Mouse (Mus musculus) CH12.LX (cell line): ENCODE results near the gene Sgo2a. TPM values are rescaled to one million over a fixed set of nuclear protein-coding genes. Genes with fewer than 3 reads are reported as not detected.

Experiments used
- DNase-seq: peaks from one replicate; pipeline ENCODE4 v3.0.0-alpha.2; 2013; ENCODE audit errors: extremely low read depth
- H3K27ac ChIP-seq: 2 replicates; pipeline ENCODE4 v1.5.1; 2012; ENCODE audit warnings: low read depth, mild to moderate bottlenecking, control low read depth, moderate library complexity; ENCODE audit not compliant: insufficient read depth
- H3K27me3 ChIP-seq: replicated peaks from 2 replicates; pipeline ENCODE3; 2012; ENCODE audit warnings: inconsistent platforms
- H3K36me3 ChIP-seq, 2 experiments: replicated peaks in 1 of 2; 2 replicates each; pipeline versions ENCODE3 to v1.6.1; 2012; ENCODE audit warnings: inconsistent platforms in 1 of 2, low read length in 1 of 2, mild to moderate bottlenecking in 1 of 2, mixed read lengths in 1 of 2, moderate library complexity in 1 of 2; ENCODE audit not compliant: control insufficient read depth in 1 of 2, insufficient read depth in 1 of 2
- H3K4me1 ChIP-seq, 2 experiments: 2 replicates each; pipeline ENCODE4 v1.6.1; 2012; ENCODE audit warnings: inconsistent platforms in 1 of 2, moderate library complexity in 1 of 2; ENCODE audit not compliant: insufficient read depth in 2 of 2, control insufficient read depth in 1 of 2
- H3K4me2 ChIP-seq: 2 replicates; pipeline ENCODE4 v1.6.1; 2012; ENCODE audit warnings: low read depth, mild to moderate bottlenecking, control low read depth; ENCODE audit not compliant: poor library complexity, insufficient read depth, severe bottlenecking
- H3K4me3 ChIP-seq, 3 experiments: fragments of 150-350 bp in 1 of 3; sonication (generic) in 1 of 3; replicated peaks in 1 of 3; 2 replicates each; pipeline versions ENCODE3 to v1.5.1; 2011 to 2012; ENCODE audit warnings: low read depth in 2 of 3, low read length in 2 of 3, mild to moderate bottlenecking in 2 of 3, moderate library complexity in 2 of 3, control low read depth in 1 of 3, improper control_type of control experiment in 1 of 3, inconsistent platforms in 1 of 3, mixed read lengths in 1 of 3; ENCODE audit not compliant: poor library complexity in 1 of 3
- H3K79me2 ChIP-seq: replicated peaks from 2 replicates; pipeline ENCODE4 v1.6.1; 2012; ENCODE audit warnings: mild to moderate bottlenecking, moderate library complexity; ENCODE audit not compliant: control insufficient read depth, poor library complexity, insufficient read depth, severe bottlenecking; ENCODE audit errors: extremely low read depth
- H3K9ac ChIP-seq: 2 replicates; pipeline ENCODE4 v1.6.1; 2012; ENCODE audit warnings: low read depth, mild to moderate bottlenecking, control low read depth, moderate library complexity; ENCODE audit not compliant: insufficient read depth
- H3K9me3 ChIP-seq: replicated peaks from 2 replicates; pipeline ENCODE3; 2012; ENCODE audit warnings: low read length, inconsistent platforms, mixed read lengths
- BHLHE40 ChIP-seq: IDR thresholded peaks from 2 replicates; pipeline ENCODE4 v1.6.1; 2011; ENCODE audit warnings: mild to moderate bottlenecking, low read depth, low read length, improper control_type of control experiment
- E2F4 ChIP-seq: IDR thresholded peaks from 2 replicates; pipeline ENCODE4 v1.6.1; 2011; ENCODE audit warnings: low read depth, low read length, improper control_type of control experiment; ENCODE audit not compliant: insufficient replicate concordance
- ELF1 ChIP-seq: IDR thresholded peaks from 2 replicates; pipeline ENCODE4 v1.6.1; 2014; ENCODE audit warnings: low read depth, mild to moderate bottlenecking, inconsistent platforms, low read length, improper control_type of control experiment
- EP300 ChIP-seq: IDR thresholded peaks from 2 replicates; pipeline ENCODE4 v1.6.1; 2011; ENCODE audit warnings: low read length, improper control_type of control experiment
- ETS1 ChIP-seq: conservative IDR thresholded peaks from 2 replicates; pipeline ENCODE4 v1.6.1; 2012; ENCODE audit warnings: low read depth, mild to moderate bottlenecking, inconsistent platforms, low read length, improper control_type of control experiment, moderate library complexity
- GABPA ChIP-seq: IDR thresholded peaks from 2 replicates; pipeline ENCODE4 v1.6.1; 2012; ENCODE audit warnings: low read depth, low read length, improper control_type of control experiment, inconsistent platforms; ENCODE audit not compliant: insufficient replicate concordance
- HCFC1 ChIP-seq: IDR thresholded peaks from 2 replicates; pipeline ENCODE4 v1.6.1; 2012; ENCODE audit warnings: low read depth, mild to moderate bottlenecking, inconsistent platforms, low read length, improper control_type of control experiment
- JUN ChIP-seq: IDR thresholded peaks from 2 replicates; pipeline ENCODE4 v1.6.1; 2011; ENCODE audit warnings: low read depth, mild to moderate bottlenecking, low read length, improper control_type of control experiment, moderate library complexity; ENCODE audit not compliant: insufficient read depth
- JUND ChIP-seq: conservative IDR thresholded peaks from 2 replicates; pipeline ENCODE4 v1.6.1; 2011; ENCODE audit warnings: low read depth, low read length, improper control_type of control experiment
- MAFK ChIP-seq: IDR thresholded peaks from 2 replicates; pipeline ENCODE4 v1.6.1; 2011; ENCODE audit warnings: low read length, improper control_type of control experiment; ENCODE audit not compliant: insufficient replicate concordance
- MAX ChIP-seq: IDR thresholded peaks from 2 replicates; pipeline ENCODE4 v1.6.1; 2011; ENCODE audit warnings: low read length, improper control_type of control experiment
- MYC ChIP-seq: IDR thresholded peaks from 2 replicates; pipeline ENCODE4 v1.6.1; 2011; ENCODE audit warnings: low read depth, mild to moderate bottlenecking, improper control_type of control experiment, low read length
- NELFE ChIP-seq: IDR thresholded peaks from 2 replicates; pipeline ENCODE4 v1.6.1; 2011; ENCODE audit warnings: low read depth, low read length, improper control_type of control experiment
- NRF1 ChIP-seq: IDR thresholded peaks from 2 replicates; pipeline ENCODE4 v1.6.1; 2014; ENCODE audit warnings: low read depth, mild to moderate bottlenecking, inconsistent platforms, low read length, improper control_type of control experiment, moderate library complexity
- POLR2AphosphoS2 ChIP-seq: IDR thresholded peaks from 2 replicates; pipeline ENCODE4 v1.6.1; 2011; ENCODE audit warnings: low read depth, low read length, improper control_type of control experiment
- RCOR1 ChIP-seq: conservative IDR thresholded peaks from 2 replicates; pipeline ENCODE4 v1.6.1; 2012; ENCODE audit warnings: low read depth, mild to moderate bottlenecking, inconsistent platforms, low read length, improper control_type of control experiment
- SMC3 ChIP-seq: IDR thresholded peaks from 2 replicates; pipeline ENCODE4 v1.6.1; 2011; ENCODE audit warnings: low read depth, low read length, improper control_type of control experiment
- TCF12 ChIP-seq: IDR thresholded peaks from 2 replicates; pipeline ENCODE4 v1.6.1; 2014; ENCODE audit warnings: low read depth, mild to moderate bottlenecking, inconsistent platforms, low read length, improper control_type of control experiment
- USF1 ChIP-seq: IDR thresholded peaks from 2 replicates; pipeline ENCODE4 v1.6.1; 2014; ENCODE audit warnings: low read depth, mild to moderate bottlenecking, inconsistent platforms, low read length, improper control_type of control experiment
- ZC3H11A ChIP-seq: IDR thresholded peaks from 2 replicates; pipeline ENCODE4 v1.6.1; 2012; ENCODE audit warnings: low read depth, mild to moderate bottlenecking, inconsistent platforms, low read length, improper control_type of control experiment
- ZKSCAN1 ChIP-seq: IDR thresholded peaks from 2 replicates; pipeline ENCODE4 v1.6.1; 2012; ENCODE audit warnings: low read depth, inconsistent platforms, low read length, improper control_type of control experiment, borderline replicate concordance
- ZMIZ1 ChIP-seq: IDR thresholded peaks from 2 replicates; pipeline ENCODE4 v1.6.1; 2012; ENCODE audit warnings: low read depth, mild to moderate bottlenecking, inconsistent platforms, low read length, improper control_type of control experiment
- dilution Hi-C: fragments of 300-500 bp; cut with MboI; formaldehyde crosslinking; loops from 2 replicates; pipeline ENCODE4 v1.14.3; 2020; ENCODE audit warnings: low sequenced_read_pairs; ENCODE audit not compliant: extremely low pct_unique_long_range_greater_than_20kb, extremely low pct_ligation_motif_present
- in situ Hi-C: fragments of 300-500 bp; cut with MboI; formaldehyde crosslinking; loops from 3 replicates; pipeline ENCODE4 v1.14.3; 2019; ENCODE audit warnings: low sequenced_read_pairs, low pct_ligation_motif_present, low pct_unique_long_range_greater_than_20kb, mixed read lengths
- polyA plus RNA-seq: library from polyadenylated mRNA; unstranded; fragments of >175 nt; gene quantifications from 2 replicates; pipeline ENCODE4 v1.2.1, GENCODE M21; 2012; ENCODE audit warnings: low read depth; ENCODE audit not compliant: insufficient read length
- total RNA-seq, 2 experiments: library from RNA; depleted of rRNA; stranded (reverse); fragments of 300-350 nt in 1 of 2; fragments of >200 nt in 1 of 2; gene quantifications; 2 replicates each; pipeline ENCODE4 v1.2.3; 2012 to 2014

The Sgo2a gene
- total and polyA plus RNA-seq, 3 experiments, result 14.4 to 24.2 (median 15.1) TPM

GRCm38 (mm10) chr1:57953586-57954375 lies 42.0 kb upstream of the Sgo2a start:
- H3K4me1 ChIP-seq, result peaks cover 0 to 16% of the 10 kb centered on the region in 2 experiments; a peak in 3 of 4 replicates
- TF ChIP-seq ZC3H11A, result no peak
- no peak for TF ChIP-seq GABPA
- TF ChIP-seq NRF1, result no peak
- TF ChIP-seq BHLHE40, result no peak
- TF ChIP-seq USF1, result no peak
- H3K9me3 ChIP-seq, result no peaks in the 10 kb centered on the region
- H3K79me2 ChIP-seq, result no peaks in the 10 kb centered on the region
- peaks cover 14 to 38% of the 10 kb centered on the region in 2 experiments for H3K36me3 ChIP-seq
- H3K4me2 ChIP-seq, result no peak overlapping the region
- no peak for DNase-seq
- no peaks in the 10 kb centered on the region for H3K27me3 ChIP-seq
- dilution Hi-C loops (no loop called here), in situ Hi-C loops (no loop called here)
- no peak overlapping the region for H3K9ac ChIP-seq
- H3K4me3 ChIP-seq, result no peak overlapping the region
- H3K27ac ChIP-seq, result no peak overlapping the region

GRCm38 (mm10) chr1:57954376-57954765 lies 41.4 kb upstream of the Sgo2a start:
- DNase-seq, result no peak
- Histone ChIP-seq H3K79me2 (no peaks in the 10 kb centered on the region), H3K9ac (no peak overlapping the region), H3K9me3 (no peaks in the 10 kb centered on the region), H3K4me3 (no peak overlapping the region), H3K4me2 (no peak overlapping the region), H3K27ac (no peak overlapping the region)
- in situ Hi-C loops (no loop called here), dilution Hi-C loops (no loop called here)
- no peak for TF ChIP-seq BHLHE40
- no peak for TF ChIP-seq TCF12
- no peak for TF ChIP-seq MAFK
- TF ChIP-seq NELFE, result no peak
- TF ChIP-seq MAX, result no peak
- no peak for TF ChIP-seq JUN
- no peak for TF ChIP-seq POLR2AphosphoS2
- no peak for TF ChIP-seq SMC3
- no peak for TF ChIP-seq E2F4
- no peak for TF ChIP-seq EP300
- TF ChIP-seq RCOR1, result no peak
- TF ChIP-seq NRF1, result no peak
- no peak for TF ChIP-seq USF1
- TF ChIP-seq HCFC1, result no peak
- TF ChIP-seq JUND, result no peak
- no peak for TF ChIP-seq MYC
- no peak for TF ChIP-seq ETS1
- no peak for TF ChIP-seq ZMIZ1
- TF ChIP-seq ELF1, result no peak
- no peak for TF ChIP-seq ZKSCAN1
- TF ChIP-seq, all 38 proteins: peak for 0
- Histone ChIP-seq H3K27me3 (no peaks in the 10 kb centered on the region), H3K4me1 (peaks cover 0 to 16% of the 10 kb centered on the region in 2 experiments; a peak in 3 of 4 replicates), H3K36me3 (peaks cover 20 to 44% of the 10 kb centered on the region in 2 experiments)
